Mouse (Mus musculus) midbrain, embryonic 16.5 days (tissue): ENCODE measurements around the gene Pcca. TPM values are rescaled to one million over a fixed set of nuclear protein-coding genes. Genes with fewer than 3 reads are reported as not detected.
"Not testable (repeated sequence)": the region's sequence is repeated elsewhere in the genome, so short reads cannot be mapped to it uniquely, and the experiment has no call there.

Experiments used
- ATAC-seq: fragments of 200-750 bp; cut with Nextera tagmentation; 2 replicates; pipeline ENCODE4 v1.8.0; 2017; ENCODE audit warnings: moderate TSS enrichment
- H3K27ac ChIP-seq: fragments of 300-500 bp; sonication (generic); 2 replicates; pipeline ENCODE4 v1.5.1; 2014; ENCODE audit warnings: mild to moderate bottlenecking, low read length, mixed read lengths
- H3K27me3 ChIP-seq: fragments of 300-500 bp; sonication (generic); 2 replicates; pipeline ENCODE4 v1.6.1; 2014; ENCODE audit warnings: low read depth, low read length, mixed read lengths; ENCODE audit not compliant: control insufficient read depth, insufficient read depth
- H3K36me3 ChIP-seq: fragments of 300-500 bp; sonication (generic); 2 replicates; pipeline ENCODE4 v1.6.1; 2014; ENCODE audit warnings: mild to moderate bottlenecking, low read length, moderate library complexity, mixed read lengths; ENCODE audit not compliant: control insufficient read depth, insufficient read depth
- H3K4me1 ChIP-seq: fragments of 300-500 bp; sonication (generic); 2 replicates; pipeline ENCODE4 v1.6.1; 2014; ENCODE audit warnings: mild to moderate bottlenecking, low read length, mixed read lengths; ENCODE audit not compliant: control insufficient read depth, insufficient read depth
- H3K4me2 ChIP-seq: fragments of 300-500 bp; sonication (generic); 2 replicates; pipeline ENCODE4 v1.6.1; 2014; ENCODE audit warnings: mild to moderate bottlenecking, low read length, mixed read lengths
- H3K4me3 ChIP-seq: fragments of 300-500 bp; sonication (generic); 2 replicates; pipeline ENCODE4 v1.5.1; 2014; ENCODE audit warnings: low read depth, mild to moderate bottlenecking, low read length, moderate library complexity, mixed read lengths
- H3K9ac ChIP-seq: fragments of 300-500 bp; sonication (generic); 2 replicates; pipeline ENCODE4 v1.6.1; 2014; ENCODE audit warnings: low read depth, low read length, mixed read lengths
- H3K9me3 ChIP-seq: fragments of 300-500 bp; sonication (generic); replicated peaks from 2 replicates; pipeline ENCODE4 v1.6.1; 2014; ENCODE audit warnings: mild to moderate bottlenecking, low read length, mixed read lengths; ENCODE audit not compliant: control insufficient read depth, poor library complexity, severe bottlenecking
- WGBS: fragments of 180-500 bp; shearing (Covaris S2); extraction: QIAGEN DNeasy Blood & Tissue Kit; methylation state at CpG from one replicate; pipeline ENCODE4 v1.1.7; 2014; 5-methylcytosine and 5-hydroxymethylcytosine counted together
- polyA plus RNA-seq: library from polyadenylated mRNA; unstranded; fragments of >200 nt; fragmentation: Nextera tagmentation; extraction: Ambion mirVana; gene quantifications from 2 replicates; pipeline ENCODE4 v1.2.1, GENCODE M21; 2015

Gene Pcca
- polyA plus RNA-seq, 1 experiment from 2014 or later = 25.9 TPM

DNA sequence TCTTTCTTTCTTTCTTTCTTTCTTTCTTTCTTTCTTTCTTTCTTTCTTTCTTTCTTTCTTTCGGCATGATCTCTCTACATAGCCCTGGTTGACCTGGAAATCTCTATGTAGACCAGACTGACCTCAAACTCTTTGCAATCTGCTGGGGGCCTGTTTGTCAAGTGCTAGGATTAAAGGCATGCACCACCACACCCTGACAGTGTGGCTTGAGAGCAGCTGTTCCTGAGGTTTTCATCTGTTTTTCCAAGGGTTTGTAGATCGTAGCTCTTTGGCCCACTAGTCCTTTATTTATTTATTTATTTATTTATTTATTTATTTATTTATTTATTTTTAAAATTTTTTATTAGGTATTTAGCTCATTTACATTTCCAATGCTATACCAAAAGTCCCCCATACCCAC, 50.0 kb downstream of the Pcca start:
- H3K4me3 ChIP-seq, H3K27me3 ChIP-seq, H3K9ac ChIP-seq, H3K36me3 ChIP-seq, H3K4me1 ChIP-seq, H3K27ac ChIP-seq, H3K9me3 ChIP-seq, H3K4me2 ChIP-seq, ATAC-seq: not testable (repeated sequence)
- 78% methylated on average over 2 of the region's 2 CpGs for WGBS

DNA sequence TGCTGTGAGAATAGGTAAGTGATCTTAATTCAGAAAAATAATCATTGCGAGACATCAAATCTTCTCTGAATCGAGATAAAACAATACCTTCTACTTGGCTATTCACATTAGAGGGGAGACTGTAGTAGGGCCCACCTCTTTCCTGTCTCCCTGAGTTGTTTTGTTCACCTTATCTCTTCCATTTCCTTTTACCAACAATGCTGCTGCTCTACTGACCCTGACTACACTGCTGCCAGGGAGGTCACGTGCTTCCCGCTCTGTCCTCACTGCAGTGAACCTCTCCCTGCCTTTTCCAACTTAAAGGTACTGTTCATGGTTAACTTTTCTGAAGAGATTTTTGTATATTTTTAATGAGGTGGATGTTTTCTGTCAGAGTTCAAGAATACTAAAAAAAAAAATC, 52.8 kb downstream of the Pcca start:
- 90% methylated on average over 4 of the region's 4 CpGs for WGBS

DNA sequence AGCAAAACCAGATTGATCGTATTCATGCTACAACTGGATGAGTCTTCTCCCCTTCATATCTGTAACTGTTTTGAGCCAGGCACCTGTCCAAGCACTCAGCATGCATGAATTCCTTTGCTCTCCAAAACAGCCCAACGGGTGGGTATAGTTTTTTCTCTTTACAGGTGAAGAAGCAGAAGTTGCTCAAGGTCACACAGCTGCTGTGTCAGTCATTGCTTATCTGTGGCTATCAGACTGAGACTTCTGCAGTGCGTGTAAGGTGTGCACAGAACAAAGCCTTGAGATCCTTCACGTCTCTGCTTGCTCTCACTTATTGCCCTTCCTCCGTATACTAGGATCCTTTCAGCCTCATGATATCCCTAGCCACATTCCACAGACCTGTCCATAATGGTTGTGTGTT, 63.4 kb downstream of the Pcca start:
- H3K4me2 ChIP-seq = no peak overlapping the region
- no peaks in the 10 kb centered on the region for H3K9me3 ChIP-seq
- H3K27me3 ChIP-seq = no peaks in the 10 kb centered on the region
- H3K9ac ChIP-seq = no peak overlapping the region
- H3K4me3 ChIP-seq = no peak overlapping the region
- H3K27ac ChIP-seq = no peak overlapping the region
- no peaks in the 10 kb centered on the region for H3K4me1 ChIP-seq
- ATAC-seq = no peak
- no peaks in the 10 kb centered on the region for H3K36me3 ChIP-seq
- 89% methylated on average over 5 of the region's 5 CpGs for WGBS

More for the DNA sequence above, 52.8 kb downstream of the Pcca start:
- no peak for ATAC-seq
- H3K9ac ChIP-seq = no peak overlapping the region
- no peak overlapping the region for H3K4me3 ChIP-seq
- no peaks in the 10 kb centered on the region for H3K9me3 ChIP-seq
- H3K4me2 ChIP-seq = no peak overlapping the region
- no peaks in the 10 kb centered on the region for H3K27me3 ChIP-seq
- H3K4me1 ChIP-seq = no peaks in the 10 kb centered on the region
- H3K27ac ChIP-seq = no peak overlapping the region
- no peaks in the 10 kb centered on the region for H3K36me3 ChIP-seq

DNA sequence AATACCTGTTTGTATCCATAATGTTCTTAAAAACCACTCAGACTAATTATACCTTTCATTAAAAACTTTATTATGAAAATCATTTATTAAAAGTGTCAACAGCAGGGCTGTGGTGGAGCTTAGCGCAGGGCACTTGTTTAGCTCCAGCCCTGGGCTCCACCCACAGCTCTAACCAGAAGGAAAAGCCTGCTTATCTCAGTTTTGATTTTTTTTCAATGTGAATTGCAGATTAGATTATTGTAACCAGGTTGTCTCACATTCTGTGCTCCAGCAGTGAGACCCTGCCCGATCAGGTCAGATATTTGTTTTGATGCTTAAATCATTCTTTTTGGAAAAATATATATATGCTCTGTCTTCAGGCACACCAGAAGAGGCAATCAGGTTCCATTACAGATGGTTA, 64.7 kb downstream of the Pcca start:
- Histone ChIP-seq H3K27me3 (no peaks in the 10 kb centered on the region), H3K9ac (no peak overlapping the region), H3K27ac (no peak overlapping the region), H3K36me3 (no peaks in the 10 kb centered on the region), H3K4me3 (no peak overlapping the region), H3K9me3 (no peaks in the 10 kb centered on the region), H3K4me2 (no peak overlapping the region), H3K4me1 (no peaks in the 10 kb centered on the region)
- ATAC-seq = no peak
- 88% methylated on average over 2 of the region's 2 CpGs for WGBS

- Histone ChIP-seq H3K4me2 (no peak overlapping the region), H3K4me3 (no peak overlapping the region), H3K9me3 (no peaks in the 10 kb centered on the region), H3K27me3 (no peaks in the 10 kb centered on the region), H3K27ac (no peak overlapping the region), H3K9ac (no peak overlapping the region), H3K36me3 (no peaks in the 10 kb centered on the region), H3K4me1 (no peaks in the 10 kb centered on the region)
- WGBS = 68% methylated on average over 9 of the region's 9 CpGs
- ATAC-seq = peak; percentile 36; the same call in 1 of the 2 replicates
Observed at GRCm38 (mm10) chr14:122599839-122600238, 65.7 kb downstream of the Pcca start.

GRCm38 (mm10) chr14:122602701-122603100, 68.6 kb downstream of the Pcca start:
- WGBS = 73% methylated on average over 2 of the region's 2 CpGs

DNA sequence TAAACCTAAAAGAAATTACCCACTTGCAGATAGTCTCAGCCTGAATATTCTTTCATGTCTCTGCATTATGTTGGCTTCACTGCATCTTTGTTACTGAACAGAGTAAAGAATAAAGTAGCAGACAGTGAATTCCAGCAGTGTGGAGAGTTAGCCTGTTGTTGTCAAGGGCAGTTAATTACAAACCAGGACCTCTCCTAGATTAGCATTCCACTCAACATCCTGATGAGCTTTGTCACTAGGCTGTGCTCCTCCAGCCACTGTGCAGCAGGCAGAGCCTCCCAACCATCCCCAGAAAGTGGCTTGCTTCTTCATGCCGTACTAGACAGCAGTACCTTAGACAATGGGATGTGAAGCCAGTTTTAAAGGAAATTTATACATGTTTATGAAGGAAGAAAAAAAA, 72.4 kb downstream of the Pcca start:
- Histone ChIP-seq H3K4me1 (no peaks in the 10 kb centered on the region), H3K27ac (no peak overlapping the region), H3K36me3 (no peaks in the 10 kb centered on the region), H3K9me3 (no peaks in the 10 kb centered on the region), H3K27me3 (no peaks in the 10 kb centered on the region), H3K4me3 (no peak overlapping the region), H3K9ac (no peak overlapping the region), H3K4me2 (no peak overlapping the region)
- 56% methylated on average over 1 of the region's 1 CpGs for WGBS
- ATAC-seq = peak; percentile 51; the same call in 1 of the 2 replicates

More at GRCm38 (mm10) chr14:122602701-122603100, 68.6 kb downstream of the Pcca start:
- Histone ChIP-seq H3K9me3 (no peaks in the 10 kb centered on the region), H3K4me3 (no peak overlapping the region), H3K9ac (no peak overlapping the region), H3K27ac (no peak overlapping the region), H3K4me1 (no peaks in the 10 kb centered on the region), H3K36me3 (no peaks in the 10 kb centered on the region), H3K27me3 (no peaks in the 10 kb centered on the region), H3K4me2 (no peak overlapping the region)
- no peak for ATAC-seq

DNA sequence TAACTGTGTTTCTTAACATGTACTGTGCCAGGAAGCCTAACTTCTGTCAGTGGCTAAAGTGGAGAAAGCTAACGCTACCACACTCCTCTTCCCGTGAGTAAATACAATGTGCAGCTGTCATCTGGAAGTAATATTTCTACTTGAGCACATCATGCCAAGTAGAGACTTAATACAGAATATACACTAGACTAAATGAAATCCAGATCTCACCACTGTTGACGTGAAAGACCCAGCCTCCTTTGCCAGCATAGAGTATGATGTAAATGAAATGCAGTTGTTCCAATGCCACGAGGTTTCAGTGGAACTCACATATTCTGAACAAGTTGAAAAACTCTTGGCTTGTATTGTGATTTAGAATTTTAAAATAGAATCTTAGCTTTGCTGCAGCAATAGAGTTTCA, 73.3 kb downstream of the Pcca start:
- Histone ChIP-seq H3K27me3 (no peaks in the 10 kb centered on the region), H3K9me3 (no peaks in the 10 kb centered on the region), H3K4me3 (no peak overlapping the region), H3K36me3 (no peaks in the 10 kb centered on the region), H3K4me2 (no peak overlapping the region), H3K4me1 (no peaks in the 10 kb centered on the region), H3K9ac (no peak overlapping the region), H3K27ac (no peak overlapping the region)
- 86% methylated on average over 4 of the region's 4 CpGs for WGBS
- ATAC-seq = no peak

DNA sequence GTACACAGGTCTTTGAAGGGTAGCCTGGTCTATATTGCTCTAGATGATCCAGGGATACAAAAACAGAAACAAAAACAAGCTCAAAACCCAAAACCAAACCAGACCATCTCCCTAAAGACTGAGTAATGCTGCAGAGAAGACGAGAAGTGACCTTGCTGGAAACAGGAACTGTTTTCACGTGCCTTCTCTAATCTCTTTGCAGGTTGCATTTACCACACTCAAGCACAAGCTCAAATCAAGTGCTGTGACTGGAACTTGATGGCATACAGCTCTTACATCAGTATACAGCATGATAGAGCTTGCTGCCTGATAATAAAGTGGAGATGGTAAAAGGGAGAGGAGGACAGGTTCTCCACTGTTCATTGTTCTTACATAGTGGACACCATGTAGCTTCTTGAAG, 74.2 kb downstream of the Pcca start:
- 93% methylated on average over 2 of the region's 2 CpGs for WGBS
- no peaks in the 10 kb centered on the region for H3K4me1 ChIP-seq
- H3K27me3 ChIP-seq = no peaks in the 10 kb centered on the region
- no peaks in the 10 kb centered on the region for H3K9me3 ChIP-seq
- no peaks in the 10 kb centered on the region for H3K36me3 ChIP-seq
- no peak overlapping the region for H3K4me2 ChIP-seq
- no peak overlapping the region for H3K9ac ChIP-seq
- ATAC-seq = no peak
- H3K4me3 ChIP-seq = no peak overlapping the region
- no peak overlapping the region for H3K27ac ChIP-seq

DNA sequence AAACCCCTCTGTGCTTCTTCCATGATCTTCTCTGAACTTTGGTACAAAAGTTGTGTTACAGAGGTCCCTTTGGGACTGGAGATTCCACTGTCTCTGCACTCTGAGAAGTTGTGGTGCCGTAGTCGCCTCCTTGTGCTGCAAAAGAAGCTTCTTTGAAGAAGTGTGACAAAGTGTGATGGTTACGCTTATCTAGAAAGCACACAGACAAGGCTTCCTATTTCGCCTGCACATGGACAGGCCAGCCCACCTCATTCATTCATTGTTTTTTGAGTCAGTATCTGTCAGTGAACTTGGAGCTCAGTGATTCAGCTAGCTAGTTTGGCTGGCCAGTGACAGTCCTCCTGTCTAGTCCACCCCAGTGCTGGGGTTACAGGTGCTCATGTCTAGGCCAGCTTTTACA, 76.9 kb downstream of the Pcca start:
- no peak overlapping the region for H3K27ac ChIP-seq
- no peaks in the 10 kb centered on the region for H3K36me3 ChIP-seq
- WGBS = 85% methylated on average over 4 of the region's 4 CpGs
- H3K4me3 ChIP-seq = no peak overlapping the region
- no peaks in the 10 kb centered on the region for H3K27me3 ChIP-seq
- ATAC-seq = no peak
- H3K9ac ChIP-seq = no peak overlapping the region
- no peak overlapping the region for H3K4me2 ChIP-seq
- H3K9me3 ChIP-seq = no peaks in the 10 kb centered on the region
- no peaks in the 10 kb centered on the region for H3K4me1 ChIP-seq
